Mouse (Mus musculus): ENCODE measurements around the gene Mrpl23.

DNA sequence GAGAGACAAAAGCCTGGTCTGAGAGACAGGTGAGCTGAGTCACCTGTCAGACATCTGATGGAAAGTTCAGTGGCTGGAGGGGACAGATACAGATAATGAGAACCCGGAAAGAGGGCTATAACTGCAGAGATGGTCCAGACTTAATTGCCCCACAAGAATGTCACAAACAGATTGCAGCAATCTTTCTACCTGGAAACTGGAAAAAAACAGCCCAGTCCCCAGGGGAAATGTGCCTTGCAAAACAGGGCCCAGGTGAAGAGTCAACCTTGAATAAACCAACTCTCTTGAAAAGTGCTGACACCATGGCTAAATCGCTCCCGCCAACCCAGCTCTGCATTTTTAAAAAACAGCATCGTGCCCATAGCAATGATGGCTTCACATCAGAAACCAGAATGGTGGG, 12.2 kb upstream of the Mrpl23 start:
- no peak for TF ChIP-seq CTCF (IDR thresholded peaks at IDR 0.05; ENCODE audit: control insufficient read depth, insufficient read depth, insufficient read length)
- no peak for TF ChIP-seq USF1 (IDR thresholded peaks at IDR 0.05; ENCODE audit: low read depth)
- TF ChIP-seq MYOD1 (IDR thresholded peaks at IDR 0.05; ENCODE audit: control insufficient read depth, insufficient read length, low read depth): no peak
- no peak for TF ChIP-seq MYOG (IDR thresholded peaks at IDR 0.05; ENCODE audit: control insufficient read depth, extremely low read depth, insufficient read length)
- no peak for TF ChIP-seq MAX (IDR thresholded peaks at IDR 0.05)
